Mouse (Mus musculus) small intestine, adult 2 months (tissue): Measurements from ENCODE around the gene Tex14.

Experiments
- CTCF ChIP-seq: fragments of 200-500 bp; IDR thresholded peaks from 2 replicates; pipeline ENCODE4 v1.5.1; 2012; ENCODE audit warnings: low read depth, mild to moderate bottlenecking, control low read depth, inconsistent platforms, low read length, moderate library complexity, mixed read lengths; ENCODE audit not compliant: insufficient replicate concordance, insufficient read length; ENCODE audit errors: extremely low read depth
- POLR2A ChIP-seq: fragments of 200-500 bp; IDR thresholded peaks from 2 replicates; pipeline ENCODE4 v1.6.1; 2012; ENCODE audit warnings: low read depth, mild to moderate bottlenecking, control low read depth, inconsistent platforms, low read length, moderate library complexity

- TF ChIP-seq CTCF (no peak), POLR2A (no peak)
Observed at GRCm38 (mm10) chr11:87367061-87367460, 37.8 kb upstream of the Tex14 start.
